Mouse (Mus musculus) cortical plate, adult 2 months (tissue): Measurements from ENCODE around the gene Aup1.

Experiments
- CTCF ChIP-seq: fragments of 200-500 bp; IDR thresholded peaks from 2 replicates; pipeline ENCODE4 v1.5.1; 2011; ENCODE audit warnings: mild to moderate bottlenecking, control low read depth, low read length; ENCODE audit not compliant: insufficient read depth; ENCODE audit errors: extremely low read depth
- POLR2A ChIP-seq: fragments of 200-500 bp; IDR thresholded peaks from 2 replicates; pipeline ENCODE4 v1.6.1; 2011; ENCODE audit warnings: mild to moderate bottlenecking, low read length, control low read depth; ENCODE audit not compliant: insufficient read depth; ENCODE audit errors: extremely low read depth

GRCm38 (mm10) chr6:83074979-83075378 lies 20.7 kb downstream of the Aup1 start:
- TF ChIP-seq POLR2A: no peak
- no peak for TF ChIP-seq CTCF
